Mouse (Mus musculus) heart, postnatal 0 days (tissue): Measurements from ENCODE around the gene Snx9.

Experiments
- CTCF ChIP-seq: IDR thresholded peaks from 2 replicates; pipeline ENCODE4 v1.5.1; 2016; ENCODE audit warnings: antibody characterized with exemption, control low read depth, low read depth
- EP300 ChIP-seq: IDR thresholded peaks from 2 replicates; pipeline ENCODE4 v1.6.1; 2016; ENCODE audit warnings: antibody characterized with exemption, low read depth

DNA sequence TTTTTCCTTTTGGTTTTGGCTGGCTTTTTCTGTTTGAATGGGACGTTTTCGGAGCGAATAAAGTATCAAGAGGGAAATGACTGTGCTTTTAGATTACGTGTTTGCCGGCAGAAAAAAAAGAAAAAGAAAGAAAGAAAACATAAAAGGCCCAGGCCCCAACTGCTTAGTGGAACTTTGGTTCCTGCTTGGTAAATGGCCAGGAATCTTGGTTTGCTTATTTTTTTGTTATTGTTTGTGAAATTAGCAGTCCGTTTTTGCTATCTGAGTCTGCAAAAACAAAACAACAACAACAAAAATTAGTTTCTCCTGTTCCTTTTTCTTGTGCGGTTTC, 779 bp downstream of the Snx9 start:
- no peak for TF ChIP-seq EP300
- TF ChIP-seq CTCF = no peak
